Mouse (Mus musculus) thymus, adult 2 months (tissue): Measurements from ENCODE around the gene Slc22a5. TPM values are rescaled to one million over a fixed set of nuclear protein-coding genes. Genes with fewer than 3 reads are reported as not detected.
"Not testable (repeated sequence)": the region's sequence is repeated elsewhere in the genome, so short reads cannot be mapped to it uniquely, and the experiment has no call there.

Experiments used
- DNase-seq: peaks from one replicate; pipeline ENCODE4 v3.0.0; 2021
- H3K27ac ChIP-seq: fragments of 200-500 bp; 2 replicates; pipeline ENCODE4 v1.5.1; 2012; ENCODE audit warnings: low read length, control low read depth; ENCODE audit not compliant: control insufficient read depth, insufficient read depth
- H3K27me3 ChIP-seq: fragments of 200-500 bp; 2 replicates; pipeline ENCODE4 v1.6.1; 2012; ENCODE audit warnings: mild to moderate bottlenecking, low read length, moderate library complexity, mixed read lengths; ENCODE audit not compliant: control insufficient read depth, insufficient read depth
- H3K36me3 ChIP-seq: fragments of 200-500 bp; 2 replicates; pipeline ENCODE4 v1.6.1; 2012; ENCODE audit warnings: mild to moderate bottlenecking, low read length, moderate library complexity; ENCODE audit not compliant: control insufficient read depth, insufficient read depth
- H3K4me1 ChIP-seq: fragments of 200-500 bp; replicated peaks from 2 replicates; pipeline ENCODE4 v1.6.1; 2012; ENCODE audit warnings: low read length; ENCODE audit not compliant: control insufficient read depth, insufficient read depth
- H3K4me3 ChIP-seq: fragments of 200-500 bp; 2 replicates; pipeline ENCODE4 v1.5.1; 2012; ENCODE audit warnings: mild to moderate bottlenecking, low read length, control low read depth, moderate library complexity; ENCODE audit not compliant: control insufficient read depth, insufficient read depth
- CTCF ChIP-seq: fragments of 200-500 bp; IDR thresholded peaks from 2 replicates; pipeline ENCODE4 v1.5.1; 2012; ENCODE audit warnings: mild to moderate bottlenecking, control low read depth, low read length, moderate library complexity, borderline replicate concordance; ENCODE audit not compliant: control insufficient read depth, poor library complexity, insufficient read depth; ENCODE audit errors: extremely low read depth
- POLR2A ChIP-seq: fragments of 200-500 bp; IDR thresholded peaks from 2 replicates; pipeline ENCODE4 v1.6.1; 2012; ENCODE audit warnings: mild to moderate bottlenecking, low read length, control low read depth, moderate library complexity; ENCODE audit not compliant: control insufficient read depth, poor library complexity, insufficient read depth; ENCODE audit errors: extremely low read depth
- WGBS: fragments of 180-500 bp; shearing (Covaris S2); methylation state at CpG from one replicate; pipeline ENCODE4 v1.1.7; 2018; 5-methylcytosine and 5-hydroxymethylcytosine counted together
- polyA plus RNA-seq: library from polyadenylated mRNA; depleted of rRNA; stranded (reverse); fragments of >200 nt; gene quantifications from 2 replicates; pipeline ENCODE4 v1.2.3, GENCODE M21; 2012

The Slc22a5 gene
- polyA plus RNA-seq, 1 experiment, result 18.8 TPM

DNA sequence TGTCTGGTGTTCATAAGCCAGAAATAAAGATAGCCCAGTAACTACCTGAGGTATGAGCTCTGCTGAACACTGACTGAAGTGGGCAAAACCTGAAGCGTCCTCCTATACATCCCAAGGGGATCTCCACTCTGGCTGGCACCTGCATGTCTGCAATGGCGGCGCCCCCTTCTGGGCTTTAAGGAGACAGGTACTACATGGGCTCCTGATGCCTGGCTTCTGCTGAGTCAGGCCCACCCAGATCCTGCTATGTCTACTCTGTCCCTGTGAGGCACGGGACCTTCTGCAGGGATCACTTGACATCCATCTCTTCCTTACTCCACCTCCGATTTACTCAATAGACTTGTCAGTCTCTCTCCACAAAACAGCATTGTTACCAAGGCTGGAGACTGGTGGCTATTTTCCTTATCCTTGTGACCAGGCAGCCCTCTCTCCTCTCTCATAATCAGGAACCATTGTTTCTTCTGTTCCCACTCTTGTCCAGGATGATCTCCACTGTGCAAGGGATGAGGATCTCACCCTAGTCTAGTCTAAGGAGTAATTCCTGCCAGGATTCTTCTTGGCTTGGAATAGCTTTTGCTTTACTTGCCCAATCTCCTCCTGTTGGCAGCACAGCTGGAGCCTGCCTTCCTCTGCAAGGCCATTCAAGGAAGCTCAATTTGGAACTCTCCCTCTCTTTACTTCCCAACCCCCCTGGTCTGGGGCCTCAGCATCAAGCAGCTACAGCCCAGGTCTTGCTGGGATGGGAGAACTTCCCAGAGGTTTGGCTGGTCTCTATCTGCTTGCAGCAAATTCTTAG is 17.4 kb downstream of the Slc22a5 start:
- H3K4me3 ChIP-seq, H3K27me3 ChIP-seq, H3K27ac ChIP-seq, H3K4me1 ChIP-seq, H3K36me3 ChIP-seq, DNase-seq: not testable (repeated sequence)
- WGBS, result 91% methylated on average over 5 of the region's 5 CpGs
- 0 out of 2 replicates have a peak, but pooled peaks have one; percentile 24 for TF ChIP-seq CTCF

DNA sequence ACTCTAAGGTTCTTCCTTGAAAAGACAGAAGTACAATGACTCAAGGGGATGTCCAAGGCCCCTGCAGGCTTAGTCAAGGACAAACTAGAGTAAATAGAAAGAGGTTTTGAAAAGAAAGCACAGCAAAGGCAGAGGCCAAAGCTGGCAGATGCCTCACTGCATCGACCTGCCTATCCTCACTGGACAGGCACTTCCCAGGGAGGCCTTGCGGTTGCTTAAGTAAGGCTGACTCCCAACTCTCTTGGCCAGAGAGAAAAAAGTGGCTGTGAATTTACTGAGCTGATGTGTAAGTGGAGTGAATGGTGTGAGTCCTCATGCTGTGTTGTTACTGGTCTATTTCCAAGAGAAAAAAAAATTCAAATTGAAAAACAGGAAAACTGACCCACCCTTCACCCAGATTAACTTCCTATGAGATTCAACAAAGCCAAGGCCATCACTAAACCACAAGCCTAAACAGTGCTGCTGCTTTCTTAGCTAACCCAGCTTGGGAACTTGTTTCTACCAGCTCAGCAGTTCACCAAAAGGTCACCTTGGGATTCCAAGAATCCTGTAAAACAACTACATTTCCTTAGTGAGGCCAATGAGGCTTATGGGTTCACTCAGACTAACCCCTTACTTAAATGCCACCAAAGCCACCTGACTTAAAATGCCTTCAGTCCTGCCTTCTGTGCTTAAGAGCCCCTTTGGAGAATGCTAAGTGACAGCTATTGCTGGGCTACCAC is 19.5 kb downstream of the Slc22a5 start:
- Histone ChIP-seq H3K27me3 (no peaks in the 10 kb centered on the region), H3K36me3 (no peaks in the 10 kb centered on the region; the same call in 1 of the 2 replicates), H3K4me1 (no peaks in the 10 kb centered on the region), H3K27ac (no peak overlapping the region), H3K4me3 (no peak overlapping the region)
- no peak for DNase-seq
- 96% methylated on average over 2 of the region's 2 CpGs for WGBS
- no peak for TF ChIP-seq CTCF
- no peak for TF ChIP-seq POLR2A

DNA sequence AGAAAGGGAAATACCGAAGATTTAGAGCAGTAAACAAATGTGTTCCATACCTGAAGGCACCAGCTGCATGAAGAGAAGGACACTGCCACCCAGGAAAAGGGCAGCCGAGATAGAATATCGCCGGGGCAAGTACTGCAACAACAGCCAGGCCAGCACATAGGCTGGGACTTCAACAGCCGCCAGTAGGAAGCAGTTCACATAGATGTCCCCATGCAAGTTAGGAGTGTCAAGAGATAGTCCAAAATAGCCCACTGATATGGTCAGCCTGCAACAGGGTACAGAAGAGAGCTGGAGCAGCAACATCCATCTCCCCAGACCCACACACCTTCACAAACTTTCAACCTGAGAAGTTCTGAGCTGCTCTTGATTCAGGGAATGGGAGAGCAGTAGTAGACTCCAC is 22.3 kb downstream of the Slc22a5 start:
- H3K4me3 ChIP-seq, result no peak overlapping the region
- no peaks in the 10 kb centered on the region; the same call in 1 of the 2 replicates for H3K36me3 ChIP-seq
- H3K27me3 ChIP-seq, result no peaks in the 10 kb centered on the region
- no peak overlapping the region for H3K27ac ChIP-seq
- H3K4me1 ChIP-seq, result no peaks in the 10 kb centered on the region
- WGBS, result 96% methylated on average over 5 of the region's 5 CpGs
- no peak for DNase-seq
- TF ChIP-seq POLR2A (no peak), CTCF (no peak)

DNA sequence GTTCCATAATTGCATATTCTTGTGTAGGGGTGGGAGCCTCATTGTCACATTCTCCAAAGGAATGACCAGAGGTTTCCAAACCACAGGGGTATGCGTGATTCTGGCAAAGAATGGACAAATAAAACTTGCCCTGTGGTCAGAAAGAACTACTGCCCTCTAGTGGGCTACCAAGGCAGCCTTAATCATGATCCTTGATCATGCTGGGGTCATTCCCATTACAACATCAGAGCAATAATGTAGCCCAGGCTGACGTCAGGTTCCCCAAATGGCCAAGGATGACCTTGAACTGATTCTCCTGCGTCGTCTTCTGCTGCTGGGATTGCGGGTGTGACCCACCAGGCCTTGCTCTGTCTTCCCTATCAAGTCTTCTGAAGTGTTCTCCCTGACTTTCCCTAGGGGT is 23.1 kb downstream of the Slc22a5 start:
- DNase-seq, H3K36me3 ChIP-seq: not testable (repeated sequence)

GRCm38 (mm10) chr11:53864724-53865310 is 26.6 kb downstream of the Slc22a5 start:
- H3K27me3 ChIP-seq, H3K4me3 ChIP-seq, DNase-seq, H3K36me3 ChIP-seq, H3K4me1 ChIP-seq, H3K27ac ChIP-seq: not testable (repeated sequence)
- WGBS, result 90% methylated on average over 3 of the region's 4 CpGs

More for the DNA sequence above, 23.1 kb downstream of the Slc22a5 start:
- not testable (repeated sequence) for H3K27ac ChIP-seq, H3K27me3 ChIP-seq, H3K4me1 ChIP-seq, H3K4me3 ChIP-seq
- WGBS, result 65% methylated on average over 5 of the region's 5 CpGs

DNA sequence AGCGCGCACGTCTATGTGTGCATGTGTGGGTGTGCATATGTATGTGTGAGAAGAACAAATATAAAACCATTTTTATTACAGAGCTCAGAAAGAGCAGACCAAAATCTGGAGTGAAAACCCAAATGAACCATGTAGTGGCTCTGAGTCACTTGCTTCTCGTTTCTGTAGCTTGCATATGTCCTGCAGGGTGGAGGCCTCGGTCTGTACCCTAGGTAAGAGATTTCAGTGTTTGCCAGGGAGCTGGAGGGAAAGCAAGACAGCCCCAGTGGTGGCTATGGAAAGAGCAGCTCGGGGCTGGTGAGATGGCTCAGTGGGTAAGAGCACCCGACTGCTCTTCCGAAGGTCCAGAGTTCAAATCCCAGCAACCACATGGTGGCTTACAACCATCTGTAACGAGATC is 30.5 kb downstream of the Slc22a5 start:
- peaks cover 15% of the 10 kb centered on the region for H3K4me1 ChIP-seq
- not testable (repeated sequence) for DNase-seq, H3K27ac ChIP-seq, H3K36me3 ChIP-seq, H3K27me3 ChIP-seq, H3K4me3 ChIP-seq
- 93% methylated on average over 9 of the region's 9 CpGs for whole genome bisulfite sequencing
